Mouse (Mus musculus) right cerebral cortex, postnatal 25 days (tissue): ENCODE results near the gene Tra2a.
"Not testable (repeated sequence)": the region's sequence is repeated elsewhere in the genome, so short reads cannot be mapped to it uniquely, and the experiment has no call there.

ENCODE experiments used
- DNase-seq: peaks from one replicate; pipeline ENCODE4 v3.0.0; 2022

Gene Tra2a

GRCm38 (mm10) chr6:49263847-49264243 is at the start of gene Tra2a:
Gene Tra2a, minus strand, starts transcription at chr6:49264033.
- DNase-seq, result peak; percentile 97

GRCm38 (mm10) chr6:49298286-49298685 is 34.5 kb upstream of the Tra2a start:
- DNase-seq, result no peak

- no peak for DNase-seq
Measured at GRCm38 (mm10) chr6:49282122-49282521, 18.3 kb upstream of the Tra2a start.

GRCm38 (mm10) chr6:49280942-49281341 is 17.1 kb upstream of the Tra2a start:
- no peak for DNase-seq

- no peak for DNase-seq
Measured at GRCm38 (mm10) chr6:49275296-49275695, 11.5 kb upstream of the Tra2a start.

GRCm38 (mm10) chr6:49274416-49275091 is 10.7 kb upstream of the Tra2a start:
- DNase-seq, result no peak

- DNase-seq, result no peak
Measured at GRCm38 (mm10) chr6:49273934-49274333, 10.1 kb upstream of the Tra2a start.

GRCm38 (mm10) chr6:49272863-49273262 is 9.0 kb upstream of the Tra2a start:
- DNase-seq, result no peak

- DNase-seq, result no peak
Measured at GRCm38 (mm10) chr6:49271815-49272214, 8.0 kb upstream of the Tra2a start.

- DNase-seq, result no peak
Measured at GRCm38 (mm10) chr6:49269923-49270322, 6.1 kb upstream of the Tra2a start.

- DNase-seq, result peak; percentile 49
Measured at GRCm38 (mm10) chr6:49269200-49269599, 5.4 kb upstream of the Tra2a start.

- DNase-seq, result no peak
Measured at GRCm38 (mm10) chr6:49267686-49268085, 3.9 kb upstream of the Tra2a start.

GRCm38 (mm10) chr6:49265207-49265606 is 1.4 kb upstream of the Tra2a start:
- not testable (repeated sequence) for DNase-seq

- DNase-seq, result not testable (repeated sequence)
Measured at GRCm38 (mm10) chr6:49264446-49264845, 613 bp upstream of the Tra2a start.

GRCm38 (mm10) chr6:49263081-49263846 is 569 bp downstream of the Tra2a start:
- DNase-seq, result no peak

GRCm38 (mm10) chr6:49262421-49262820 is 1.4 kb downstream of the Tra2a start:
- DNase-seq, result no peak

GRCm38 (mm10) chr6:49259711-49260110 is 4.1 kb downstream of the Tra2a start:
- DNase-seq, result no peak

- no peak for DNase-seq
Measured at GRCm38 (mm10) chr6:49257880-49258279, 6.0 kb downstream of the Tra2a start.

- DNase-seq, result no peak
Measured at GRCm38 (mm10) chr6:49252207-49252606, 11.6 kb downstream of the Tra2a start.

GRCm38 (mm10) chr6:49251199-49251598 is 12.6 kb downstream of the Tra2a start:
- no peak for DNase-seq

- no peak for DNase-seq
Measured at GRCm38 (mm10) chr6:49247246-49247645, 16.6 kb downstream of the Tra2a start.

GRCm38 (mm10) chr6:49242331-49242730 is 21.5 kb downstream of the Tra2a start:
- DNase-seq, result no peak

- DNase-seq, result no peak
Measured at GRCm38 (mm10) chr6:49241562-49241961, 22.3 kb downstream of the Tra2a start.

- peak; percentile 100 for DNase-seq
Measured at GRCm38 (mm10) chr6:49236331-49236730, 27.5 kb downstream of the Tra2a start.
